Mouse (Mus musculus) kidney, adult 2 months (tissue): ENCODE measurements around the gene Tspear. TPM values are rescaled to one million over a fixed set of nuclear protein-coding genes. Genes with fewer than 3 reads are reported as not detected.

Source experiments
- DNase-seq: peaks from one replicate; pipeline ENCODE4 v3.0.0; 2021
- H3K27ac ChIP-seq: fragments of 200-500 bp; 2 replicates; pipeline ENCODE4 v1.5.1; 2012; ENCODE audit warnings: low read depth, low read length, control low read depth, inconsistent platforms; ENCODE audit not compliant: insufficient read depth
- H3K27me3 ChIP-seq: fragments of 200-500 bp; replicated peaks from 2 replicates; pipeline ENCODE4 v1.6.1; 2012; ENCODE audit warnings: mild to moderate bottlenecking, moderate library complexity, low read length, inconsistent platforms; ENCODE audit not compliant: control insufficient read depth, insufficient read depth
- H3K36me3 ChIP-seq: fragments of 200-500 bp; 2 replicates; pipeline ENCODE4 v1.6.1; 2012; ENCODE audit warnings: mild to moderate bottlenecking, moderate library complexity, low read length, inconsistent platforms; ENCODE audit not compliant: control insufficient read depth, insufficient read depth
- H3K4me1 ChIP-seq: fragments of 200-500 bp; 2 replicates; pipeline ENCODE4 v1.6.1; 2011; ENCODE audit warnings: low read length; ENCODE audit not compliant: control insufficient read depth, insufficient read depth
- H3K4me3 ChIP-seq: fragments of 200-500 bp; 2 replicates; pipeline ENCODE4 v1.5.1; 2011; ENCODE audit warnings: mild to moderate bottlenecking, low read depth, low read length, control low read depth; ENCODE audit not compliant: insufficient read depth
- CTCF ChIP-seq: fragments of 200-500 bp; conservative IDR thresholded peaks from 2 replicates; pipeline ENCODE4 v1.5.1; 2011; ENCODE audit warnings: low read depth, mild to moderate bottlenecking, control low read depth, low read length, moderate library complexity, mixed read lengths; ENCODE audit not compliant: insufficient read depth, insufficient read length
- POLR2A ChIP-seq: fragments of 200-500 bp; IDR thresholded peaks from one replicate; pipeline ENCODE4 v1.6.1; 2011; ENCODE audit warnings: low read depth, low read length, control low read depth
- WGBS: fragments of 180-500 bp; shearing (Covaris S2); methylation state at CpG from one replicate; pipeline ENCODE4 v1.1.7; 2018; 5-methylcytosine and 5-hydroxymethylcytosine counted together
- polyA plus RNA-seq: library from polyadenylated mRNA; depleted of rRNA; stranded (reverse); fragments of >200 nt; gene quantifications from 2 replicates; pipeline ENCODE4 v1.2.3, GENCODE M21; 2012

The Tspear gene
- polyA plus RNA-seq, 1 experiment, result 1.2 TPM

GRCm38 (mm10) chr10:77846961-77847360 lies 160.6 kb downstream of the Tspear start:
- no peaks in the 10 kb centered on the region for H3K36me3 ChIP-seq
- TF ChIP-seq CTCF (no peak), POLR2A (no peak)
- no peaks in the 10 kb centered on the region for H3K4me1 ChIP-seq
- no peak overlapping the region for H3K27ac ChIP-seq
- WGBS, result 37% methylated on average over 2 of the region's 2 CpGs
- no peak for DNase-seq
- H3K4me3 ChIP-seq, result no peak overlapping the region
- H3K27me3 ChIP-seq, result no peaks in the 10 kb centered on the region

- Histone ChIP-seq H3K36me3 (no peaks in the 10 kb centered on the region), H3K27ac (no peak overlapping the region), H3K27me3 (no peaks in the 10 kb centered on the region), H3K4me3 (no peak overlapping the region), H3K4me1 (no peaks in the 10 kb centered on the region)
- DNase-seq, result no peak
- WGBS, result 91% methylated on average over 2 of the region's 2 CpGs
- TF ChIP-seq CTCF (no peak), POLR2A (no peak)
Observed at GRCm38 (mm10) chr10:77847538-77847937, 161.2 kb downstream of the Tspear start.

- 69% methylated on average over 9 of the region's 9 CpGs for WGBS
- no peak within 1 kb of the TSS for H3K27ac ChIP-seq
- TF ChIP-seq CTCF (no peak), POLR2A (no peak)
Observed at GRCm38 (mm10) chr10:77852559-77852958, 166.2 kb downstream of the Tspear start, which contains the start of gene Gm10318. TSS of gene Gm10318 (plus strand) at chr10:77852859.

GRCm38 (mm10) chr10:77861675-77862074 lies 175.3 kb downstream of the Tspear start, which contains the start of gene Gm3285:
TSS of gene Gm3285 (plus strand) at chr10:77861975.
- 62% methylated on average over 7 of the region's 7 CpGs for WGBS
- TF ChIP-seq POLR2A, result no peak
- no peak for TF ChIP-seq CTCF
- Histone ChIP-seq H3K27ac (no peak within 1 kb of the TSS), H3K27me3 (no peaks in the 10 kb centered on the region), H3K4me3 (no peak within 1 kb of the TSS), H3K36me3 (no peaks in the 10 kb centered on the region), H3K4me1 (no peaks in the 10 kb centered on the region)
- DNase-seq, result no peak

More at GRCm38 (mm10) chr10:77852559-77852958, 166.2 kb downstream of the Tspear start, which contains the start of gene Gm10318:
- Histone ChIP-seq H3K27me3 (no peaks in the 10 kb centered on the region), H3K4me1 (no peaks in the 10 kb centered on the region), H3K36me3 (no peaks in the 10 kb centered on the region), H3K4me3 (no peak within 1 kb of the TSS)
- no peak for DNase-seq

GRCm38 (mm10) chr10:77864067-77864761 lies 177.8 kb downstream of the Tspear start:
- H3K4me1 ChIP-seq, result no peaks in the 10 kb centered on the region
- no peaks in the 10 kb centered on the region for H3K36me3 ChIP-seq
- no peaks in the 10 kb centered on the region for H3K27me3 ChIP-seq
- peak; percentile 79 for DNase-seq
- no peak overlapping the region for H3K27ac ChIP-seq
- H3K4me3 ChIP-seq, result peak overlapping the region; percentile 2; the same call in 1 of the 2 replicates
- WGBS, result 28% methylated on average over 12 of the region's 14 CpGs
- TF ChIP-seq POLR2A (no peak), CTCF (no peak)

GRCm38 (mm10) chr10:77864762-77865143 lies 178.4 kb downstream of the Tspear start:
- WGBS, result 33% methylated on average over 11 of the region's 11 CpGs
- Histone ChIP-seq H3K27me3 (no peaks in the 10 kb centered on the region), H3K4me3 (peak overlapping the region; percentile 2; the same call in 1 of the 2 replicates), H3K36me3 (no peaks in the 10 kb centered on the region), H3K4me1 (no peaks in the 10 kb centered on the region), H3K27ac (no peak overlapping the region)
- no peak for TF ChIP-seq CTCF
- no peak for TF ChIP-seq POLR2A
- DNase-seq, result no peak

- WGBS, result 23% methylated on average over 1 of the region's 1 CpGs
- Histone ChIP-seq H3K4me3 (no peak overlapping the region), H3K4me1 (no peaks in the 10 kb centered on the region), H3K36me3 (no peaks in the 10 kb centered on the region), H3K27ac (no peak overlapping the region), H3K27me3 (no peaks in the 10 kb centered on the region)
- TF ChIP-seq CTCF (no peak), POLR2A (no peak)
- no peak for DNase-seq
Observed at GRCm38 (mm10) chr10:77867546-77867945, 181.2 kb downstream of the Tspear start.
